Mouse (Mus musculus) C2C12 (cell line): Measurements from ENCODE around the gene Morn3. TPM values are rescaled to one million over a fixed set of nuclear protein-coding genes. Genes with fewer than 3 reads are reported as not detected.

Experiments used
- H3K27me3 ChIP-seq: one replicate; pipeline ENCODE4 v1.6.1; 2011; ENCODE audit not compliant: control insufficient read depth, insufficient read depth, insufficient read length
- H3K36me3 ChIP-seq: one replicate; pipeline ENCODE4 v1.6.1; 2011; ENCODE audit not compliant: control insufficient read depth, insufficient read depth
- H3K4me3 ChIP-seq: one replicate; pipeline ENCODE4 v1.5.1; 2011; ENCODE audit warnings: mild to moderate bottlenecking, control low read depth; ENCODE audit not compliant: poor library complexity, insufficient read depth, severe bottlenecking
- H3K79me2 ChIP-seq: one replicate; pipeline ENCODE4 v1.6.1; 2011; ENCODE audit not compliant: control insufficient read depth, insufficient read depth
- H3K79me3 ChIP-seq: one replicate; pipeline ENCODE4 v1.6.1; 2011; ENCODE audit warnings: low read depth, control low read depth
- H3ac ChIP-seq: one replicate; pipeline ENCODE3; 2011; ENCODE audit warnings: low read depth; ENCODE audit not compliant: control insufficient read depth, insufficient read length
- CEBPB ChIP-seq: IDR thresholded peaks from one replicate; pipeline ENCODE4 v1.6.1; 2011; ENCODE audit warnings: low read depth, mild to moderate bottlenecking, control low read depth, moderate library complexity
- CTCF ChIP-seq: IDR thresholded peaks from one replicate; pipeline ENCODE4 v1.5.1; 2011; ENCODE audit not compliant: control insufficient read depth, insufficient read depth, insufficient read length
- FOSL1 ChIP-seq: IDR thresholded peaks from one replicate; pipeline ENCODE4 v1.8.0; 2011; ENCODE audit warnings: mild to moderate bottlenecking, low read length; ENCODE audit not compliant: poor library complexity, insufficient read depth, severe bottlenecking
- MAX ChIP-seq: IDR thresholded peaks from one replicate; pipeline ENCODE4 v1.6.1; 2011; ENCODE audit warnings: mild to moderate bottlenecking, control low read depth
- MYOD1 ChIP-seq: IDR thresholded peaks from one replicate; pipeline ENCODE4 v1.6.1; 2011; ENCODE audit warnings: low read depth; ENCODE audit not compliant: control insufficient read depth, insufficient read length
- MYOG ChIP-seq: IDR thresholded peaks from one replicate; pipeline ENCODE4 v1.6.1; 2011; ENCODE audit not compliant: control insufficient read depth, insufficient read length; ENCODE audit errors: extremely low read depth
- USF1 ChIP-seq: IDR thresholded peaks from one replicate; pipeline ENCODE4 v1.6.1; 2011; ENCODE audit warnings: low read depth, mild to moderate bottlenecking, control low read depth, moderate library complexity
- polyA plus RNA-seq: library from polyadenylated mRNA; unstranded; fragments of >200 nt; fragmentation: generic; extraction: Trizol; gene quantifications from one replicate; pipeline ENCODE4 v1.2.1, GENCODE M21; 2012; ENCODE audit warnings: missing spikeins

Morn3 gene
- polyA plus RNA-seq, 1 experiment, result not detected

GRCm38 (mm10) chr5:122994303-122994846 is 52.4 kb downstream of the Morn3 start:
- TF ChIP-seq MAX, result no peak
- TF ChIP-seq MYOD1, result no peak
- H3ac ChIP-seq, result no peak overlapping the region
- no peak overlapping the region for H3K4me3 ChIP-seq

GRCm38 (mm10) chr5:122993811-122994210 is 53.0 kb downstream of the Morn3 start:
- TF ChIP-seq MAX (no peak), CEBPB (no peak), CTCF (no peak), MYOG (no peak), USF1 (no peak), FOSL1 (no peak), MYOD1 (no peak)
- Histone ChIP-seq H3K27me3 (no peaks in the 10 kb centered on the region), H3K36me3 (no peaks in the 10 kb centered on the region), H3ac (no peak overlapping the region), H3K79me2 (no peaks in the 10 kb centered on the region), H3K79me3 (no peaks in the 10 kb centered on the region), H3K4me3 (no peak overlapping the region)

More at GRCm38 (mm10) chr5:122994303-122994846, 52.4 kb downstream of the Morn3 start:
- Histone ChIP-seq H3K79me3 (no peaks in the 10 kb centered on the region), H3K27me3 (no peaks in the 10 kb centered on the region), H3K36me3 (no peaks in the 10 kb centered on the region), H3K79me2 (no peaks in the 10 kb centered on the region)

GRCm38 (mm10) chr5:122991350-122992004 is 55.3 kb downstream of the Morn3 start:
- no peaks in the 10 kb centered on the region for H3K79me3 ChIP-seq
- no peak for TF ChIP-seq CTCF
- no peaks in the 10 kb centered on the region for H3K79me2 ChIP-seq
- H3K4me3 ChIP-seq, result no peak overlapping the region
- no peaks in the 10 kb centered on the region for H3K36me3 ChIP-seq
- no peak overlapping the region for H3ac ChIP-seq
- no peaks in the 10 kb centered on the region for H3K27me3 ChIP-seq

GRCm38 (mm10) chr5:122990411-122991160 is 56.2 kb downstream of the Morn3 start:
- no peaks in the 10 kb centered on the region for H3K27me3 ChIP-seq
- H3K79me2 ChIP-seq, result no peaks in the 10 kb centered on the region
- no peak overlapping the region for H3ac ChIP-seq
- H3K4me3 ChIP-seq, result no peak overlapping the region
- H3K36me3 ChIP-seq, result no peaks in the 10 kb centered on the region
- TF ChIP-seq CTCF (no peak), MAX (no peak), MYOG (no peak), USF1 (no peak), FOSL1 (no peak), CEBPB (no peak), MYOD1 (no peak)
- H3K79me3 ChIP-seq, result no peaks in the 10 kb centered on the region

- Histone ChIP-seq H3ac (peak within 1 kb of the TSS; percentile 79), H3K79me3 (no peaks in the 10 kb centered on the region), H3K36me3 (no peaks in the 10 kb centered on the region), H3K27me3 (no peaks in the 10 kb centered on the region), H3K79me2 (no peaks in the 10 kb centered on the region), H3K4me3 (peak within 1 kb of the TSS; percentile 51)
- no peak for TF ChIP-seq USF1
- no peak for TF ChIP-seq CEBPB
- TF ChIP-seq MYOD1, result no peak
- TF ChIP-seq CTCF, result no peak
- TF ChIP-seq MYOG, result no peak
- TF ChIP-seq MAX, result no peak
Observed at GRCm38 (mm10) chr5:122989551-122990330, 57.1 kb downstream of the Morn3 start, which contains the start of gene Kdm2b. Gene Kdm2b (minus strand): TSS chr5:122989823.
